Mouse (Mus musculus) intestine, postnatal 0 days (tissue): ENCODE results near the gene Myocd. TPM values are rescaled to one million over a fixed set of nuclear protein-coding genes. Genes with fewer than 3 reads are reported as not detected.

ENCODE experiments used
- ATAC-seq: fragments of 200-750 bp; cut with Nextera tagmentation; 2 replicates; pipeline ENCODE4 v1.8.0; 2017; ENCODE audit warnings: mild to moderate bottlenecking, moderate TSS enrichment, moderate library complexity
- H3K27ac ChIP-seq: fragments of 300-500 bp; sonication (generic); 2 replicates; pipeline ENCODE4 v1.5.1; 2014; ENCODE audit warnings: mild to moderate bottlenecking, low read depth, low read length, moderate library complexity
- H3K27me3 ChIP-seq: fragments of 300-500 bp; sonication (generic); replicated peaks from 2 replicates; pipeline ENCODE4 v1.6.1; 2014; ENCODE audit warnings: low read length, mixed read lengths; ENCODE audit not compliant: control insufficient read depth, insufficient read depth
- H3K36me3 ChIP-seq: fragments of 300-500 bp; sonication (generic); 2 replicates; pipeline ENCODE4 v1.6.1; 2014; ENCODE audit warnings: mild to moderate bottlenecking, moderate library complexity; ENCODE audit not compliant: control insufficient read depth, insufficient read depth
- H3K4me1 ChIP-seq: fragments of 300-500 bp; sonication (generic); replicated peaks from 2 replicates; pipeline ENCODE4 v1.6.1; 2014; ENCODE audit warnings: antibody characterized with exemption, low read length, mixed read lengths; ENCODE audit not compliant: control insufficient read depth, insufficient read depth
- H3K4me2 ChIP-seq: fragments of 300-500 bp; sonication (generic); replicated peaks from 2 replicates; pipeline ENCODE4 v1.6.1; 2014; ENCODE audit warnings: low read depth, mild to moderate bottlenecking, moderate library complexity
- H3K4me3 ChIP-seq: fragments of 300-500 bp; sonication (generic); 2 replicates; pipeline ENCODE4 v1.5.1; 2014; ENCODE audit warnings: low read depth, low read length
- H3K9ac ChIP-seq: fragments of 300-500 bp; sonication (generic); 2 replicates; pipeline ENCODE4 v1.6.1; 2014; ENCODE audit warnings: mild to moderate bottlenecking, low read depth, low read length
- H3K9me3 ChIP-seq: fragments of 300-500 bp; sonication (generic); 2 replicates; pipeline ENCODE4 v1.6.1; 2016; ENCODE audit warnings: mixed run types; ENCODE audit not compliant: control insufficient read depth
- CTCF ChIP-seq: sonication (generic); IDR thresholded peaks from 2 replicates; pipeline ENCODE4 v1.5.1; 2016; ENCODE audit warnings: low read depth, mild to moderate bottlenecking, control low read depth, antibody characterized with exemption, moderate library complexity
- WGBS: fragments of 180-500 bp; shearing (Covaris S2); extraction: QIAGEN DNeasy Blood & Tissue Kit; methylation state at CpG from one replicate; pipeline ENCODE4 v1.1.7; 2014; 5-methylcytosine and 5-hydroxymethylcytosine counted together
- polyA plus RNA-seq: library from polyadenylated mRNA; unstranded; fragments of >200 nt; fragmentation: Nextera tagmentation; extraction: Ambion mirVana; gene quantifications from 2 replicates; pipeline ENCODE4 v1.2.1, GENCODE M21; 2015

The Myocd gene
- polyA plus RNA-seq, 1 experiment from 2014 or later, result 20.6 TPM

DNA sequence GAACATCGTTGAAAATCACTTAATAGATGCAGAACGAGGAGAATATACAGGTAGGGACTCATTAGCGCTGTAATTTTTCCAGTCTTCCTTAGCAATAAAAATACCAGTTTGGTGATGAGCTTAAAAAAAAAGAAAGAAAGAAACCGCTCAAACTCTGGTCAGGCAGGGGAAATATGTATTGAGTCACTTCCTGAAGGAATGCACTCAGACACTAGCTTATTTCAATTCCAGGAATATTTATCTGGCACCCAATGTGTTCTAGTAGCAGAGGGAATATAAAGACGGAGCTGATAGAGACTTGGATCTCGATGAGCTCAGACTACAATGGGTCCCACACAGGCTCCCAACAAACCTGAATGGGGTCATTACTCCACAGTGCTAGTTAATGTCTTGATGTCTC is 5.7 kb upstream of the Myocd start:
- H3K4me3 ChIP-seq, result no peak overlapping the region
- H3K27me3 ChIP-seq, result peaks cover 2% of the 10 kb centered on the region; the same call in 1 of the 2 replicates
- no peaks in the 10 kb centered on the region for H3K4me1 ChIP-seq
- TF ChIP-seq CTCF, result no peak
- WGBS, result 69% methylated on average over 6 of the region's 6 CpGs
- no peak overlapping the region for H3K4me2 ChIP-seq
- ATAC-seq, result no peak
- H3K36me3 ChIP-seq, result no peaks in the 10 kb centered on the region
- no peaks in the 10 kb centered on the region for H3K9me3 ChIP-seq
- no peak overlapping the region for H3K27ac ChIP-seq
- no peak overlapping the region for H3K9ac ChIP-seq

DNA sequence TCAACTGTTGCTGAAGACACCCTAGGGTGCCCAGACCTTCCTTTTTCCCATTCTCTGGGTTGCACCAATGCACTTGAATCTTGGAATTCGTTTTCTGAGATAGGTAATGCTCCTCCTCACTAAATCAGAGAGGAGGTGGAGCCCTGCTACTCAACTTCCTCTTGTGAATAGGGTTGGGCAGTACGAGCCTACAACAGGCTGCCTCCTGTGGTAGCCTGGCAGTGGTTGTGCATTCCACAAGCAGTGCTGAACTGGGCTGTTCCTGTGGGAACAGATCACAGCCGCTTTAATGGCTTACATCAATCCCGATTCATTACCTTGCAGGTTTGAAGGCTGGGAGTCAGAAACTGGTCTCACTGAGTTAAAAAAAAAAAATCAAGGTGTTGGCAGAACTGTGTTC is 1.2 kb upstream of the Myocd start:
- Histone ChIP-seq H3K27me3 (peaks cover 17% of the 10 kb centered on the region), H3K4me2 (peak overlapping the region; percentile 63), H3K4me3 (no peak overlapping the region), H3K4me1 (no peaks in the 10 kb centered on the region), H3K9me3 (no peaks in the 10 kb centered on the region), H3K36me3 (no peaks in the 10 kb centered on the region), H3K27ac (no peak overlapping the region), H3K9ac (no peak overlapping the region)
- ATAC-seq, result no peak
- WGBS, result 24% methylated on average over 4 of the region's 4 CpGs
- no peak for TF ChIP-seq CTCF

DNA sequence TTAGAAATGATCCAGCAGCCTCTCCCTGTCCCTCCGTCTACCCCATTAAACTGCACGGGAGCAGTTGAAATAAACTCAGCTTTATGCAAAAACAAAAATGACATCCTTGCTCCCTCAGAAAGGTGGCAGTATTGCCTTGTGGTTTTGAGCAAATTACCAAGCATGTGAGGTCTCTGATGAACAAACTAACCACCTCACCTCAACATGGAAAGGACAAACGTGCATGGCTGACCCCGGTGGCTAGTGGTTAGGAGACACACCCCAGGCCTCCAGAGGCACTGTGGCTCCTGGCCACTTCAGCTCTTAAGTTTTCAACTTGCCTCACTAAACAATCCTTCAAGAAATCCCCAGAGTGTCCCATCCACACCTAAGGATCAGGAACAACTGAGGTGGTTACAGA is 1.5 kb downstream of the Myocd start:
- H3K9ac ChIP-seq, result no peak overlapping the region
- peak overlapping the region; percentile 32 for H3K4me3 ChIP-seq
- peak overlapping the region; percentile 37 for H3K4me2 ChIP-seq
- no peak for ATAC-seq
- no peaks in the 10 kb centered on the region for H3K4me1 ChIP-seq
- H3K27ac ChIP-seq, result no peak overlapping the region
- no peaks in the 10 kb centered on the region for H3K9me3 ChIP-seq
- peak; percentile 69 for TF ChIP-seq CTCF
- H3K36me3 ChIP-seq, result no peaks in the 10 kb centered on the region
- H3K27me3 ChIP-seq, result peaks cover 17% of the 10 kb centered on the region
- 41% methylated on average over 4 of the region's 4 CpGs for WGBS

DNA sequence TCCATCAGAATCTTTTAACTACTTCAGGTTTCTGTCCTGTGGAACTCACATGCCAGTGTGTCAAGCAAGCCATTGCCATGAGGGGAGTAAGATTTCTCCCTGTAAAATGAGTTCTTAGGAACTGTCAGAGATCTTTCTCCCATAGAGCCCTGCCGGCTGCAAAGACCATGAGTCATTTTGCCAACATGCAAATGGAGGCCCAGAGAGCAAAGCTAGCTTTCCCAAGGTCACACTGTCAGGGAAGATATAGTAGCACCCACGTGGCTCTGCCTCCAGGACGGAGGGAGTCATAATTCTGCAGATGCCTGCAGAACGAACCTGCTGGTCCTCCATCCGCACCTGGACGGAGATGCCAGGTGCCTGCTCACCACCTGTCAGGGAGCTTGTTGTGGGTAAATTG is 6.3 kb downstream of the Myocd start:
- Histone ChIP-seq H3K9me3 (no peaks in the 10 kb centered on the region), H3K9ac (no peak overlapping the region), H3K4me1 (no peaks in the 10 kb centered on the region), H3K4me2 (no peak overlapping the region), H3K27me3 (no peaks in the 10 kb centered on the region), H3K36me3 (no peaks in the 10 kb centered on the region), H3K4me3 (no peak overlapping the region), H3K27ac (no peak overlapping the region)
- no peak for ATAC-seq
- 42% methylated on average over 6 of the region's 6 CpGs for WGBS
- no peak for TF ChIP-seq CTCF

DNA sequence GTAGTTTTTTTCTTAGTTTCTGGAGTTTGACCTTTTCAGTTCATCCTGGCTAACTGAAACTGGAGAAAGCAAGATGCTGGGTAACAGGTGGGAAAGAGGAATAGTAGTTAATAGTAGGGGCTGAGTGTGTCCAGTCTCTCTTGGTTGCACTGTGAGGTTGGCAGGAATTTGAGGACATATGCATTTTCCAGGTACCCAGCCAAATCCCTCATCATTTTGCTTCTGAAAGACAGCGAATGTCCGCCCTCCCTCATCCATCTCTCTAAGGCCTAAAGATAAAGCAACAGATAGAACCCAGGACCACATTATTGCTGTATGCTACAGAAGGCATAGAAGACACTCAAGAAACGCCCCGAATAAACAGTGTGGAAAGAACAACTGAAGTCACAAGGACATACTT is 10.8 kb downstream of the Myocd start:
- TF ChIP-seq CTCF, result no peak
- H3K36me3 ChIP-seq, result no peaks in the 10 kb centered on the region
- 84% methylated on average over 4 of the region's 4 CpGs for WGBS
- ATAC-seq, result no peak
- H3K4me2 ChIP-seq, result no peak overlapping the region
- no peak overlapping the region for H3K9ac ChIP-seq
- H3K4me3 ChIP-seq, result no peak overlapping the region
- H3K27ac ChIP-seq, result no peak overlapping the region
- no peaks in the 10 kb centered on the region for H3K9me3 ChIP-seq
- H3K4me1 ChIP-seq, result no peaks in the 10 kb centered on the region
- H3K27me3 ChIP-seq, result no peaks in the 10 kb centered on the region

DNA sequence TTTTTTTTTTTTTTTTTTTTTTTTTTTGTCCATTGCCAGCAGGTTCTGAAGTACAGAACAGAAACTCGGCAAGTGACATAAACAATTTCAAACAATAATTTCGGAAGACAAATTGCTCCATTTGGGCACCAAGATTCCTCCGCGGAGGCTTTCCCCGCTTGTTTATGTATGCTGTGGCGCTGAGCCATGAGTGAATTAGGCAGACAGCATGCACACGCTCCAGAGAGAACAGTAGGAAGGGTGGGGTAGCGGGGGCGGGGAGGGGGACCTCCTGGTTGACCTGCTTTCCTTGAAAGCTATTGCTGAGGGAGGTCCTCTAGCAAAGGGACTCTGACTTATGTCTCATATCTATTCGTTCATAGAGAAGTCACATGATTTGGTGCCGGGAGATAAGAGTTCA is 13.6 kb downstream of the Myocd start:
- H3K4me3 ChIP-seq, result no peak overlapping the region
- H3K27ac ChIP-seq, result no peak overlapping the region
- no peaks in the 10 kb centered on the region for H3K4me1 ChIP-seq
- no peaks in the 10 kb centered on the region for H3K27me3 ChIP-seq
- H3K4me2 ChIP-seq, result no peak overlapping the region
- TF ChIP-seq CTCF, result no peak
- H3K9me3 ChIP-seq, result no peaks in the 10 kb centered on the region
- no peaks in the 10 kb centered on the region for H3K36me3 ChIP-seq
- ATAC-seq, result no peak
- 52% methylated on average over 11 of the region's 11 CpGs for WGBS
- no peak overlapping the region for H3K9ac ChIP-seq

DNA sequence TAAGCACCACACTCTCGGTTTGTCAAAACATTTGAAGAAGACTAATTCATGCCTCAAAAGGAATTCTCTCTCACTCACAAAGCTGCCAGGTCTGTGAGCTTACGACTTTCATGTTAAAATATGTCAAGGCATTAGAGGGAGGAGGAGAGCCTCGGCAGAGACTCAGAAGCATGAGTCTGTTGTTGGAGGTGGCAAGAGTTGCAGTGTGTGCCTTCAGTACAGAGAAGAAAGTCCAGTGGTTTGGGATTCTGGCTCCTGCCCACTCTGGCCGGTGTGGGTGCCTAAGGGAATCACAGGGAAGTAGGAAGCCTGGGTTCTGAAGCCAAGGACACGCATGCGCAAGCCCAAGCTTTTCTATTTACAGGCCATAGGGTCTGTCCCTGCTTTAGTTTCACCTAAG is 14.2 kb downstream of the Myocd start:
- no peaks in the 10 kb centered on the region for H3K9me3 ChIP-seq
- WGBS, result 50% methylated on average over 6 of the region's 6 CpGs
- TF ChIP-seq CTCF, result no peak
- H3K9ac ChIP-seq, result no peak overlapping the region
- ATAC-seq, result no peak
- no peaks in the 10 kb centered on the region for H3K27me3 ChIP-seq
- H3K27ac ChIP-seq, result no peak overlapping the region
- H3K4me1 ChIP-seq, result no peaks in the 10 kb centered on the region
- no peak overlapping the region for H3K4me2 ChIP-seq
- H3K36me3 ChIP-seq, result no peaks in the 10 kb centered on the region
- H3K4me3 ChIP-seq, result no peak overlapping the region
